Mouse (Mus musculus) heart, embryonic 13.5 days (tissue): ENCODE measurements around the gene Sparc. TPM values are rescaled to one million over a fixed set of nuclear protein-coding genes. Genes with fewer than 3 reads are reported as not detected.
A peak's percentile ranks its signal among the peaks of the same experiment; 100 is the strongest.

Experiments used
- ATAC-seq: fragments of 200-750 bp; cut with Nextera tagmentation; 2 replicates; pipeline ENCODE4 v1.8.0; 2017; ENCODE audit warnings: moderate TSS enrichment; ENCODE audit not compliant: insufficient number of reproducible peaks, low FRiP score, low TSS enrichment; ENCODE audit errors: extremely low read depth
- H3K27ac ChIP-seq: fragments of 300-500 bp; sonication (generic); replicated peaks from 2 replicates; pipeline ENCODE4 v1.5.1; 2015; ENCODE audit warnings: moderate library complexity, mild to moderate bottlenecking, inconsistent platforms
- H3K27me3 ChIP-seq: fragments of 300-500 bp; sonication (generic); replicated peaks from 2 replicates; pipeline ENCODE4 v1.6.1; 2015; ENCODE audit warnings: mild to moderate bottlenecking, inconsistent platforms
- H3K36me3 ChIP-seq: fragments of 300-500 bp; sonication (generic); 2 replicates; pipeline ENCODE4 v1.6.1; 2015; ENCODE audit warnings: mild to moderate bottlenecking, inconsistent platforms
- H3K4me1 ChIP-seq: fragments of 300-500 bp; sonication (generic); 2 replicates; pipeline ENCODE4 v1.6.1; 2015; ENCODE audit warnings: inconsistent platforms
- H3K4me2 ChIP-seq: fragments of 300-500 bp; sonication (generic); 2 replicates; pipeline ENCODE4 v1.6.1; 2015; ENCODE audit warnings: inconsistent platforms, mild to moderate bottlenecking, moderate library complexity
- H3K4me3 ChIP-seq: fragments of 300-500 bp; sonication (generic); 2 replicates; pipeline ENCODE4 v1.5.1; 2015; ENCODE audit warnings: moderate library complexity, mild to moderate bottlenecking, inconsistent platforms
- H3K9ac ChIP-seq: fragments of 300-500 bp; sonication (generic); 2 replicates; pipeline ENCODE4 v1.6.1; 2015; ENCODE audit warnings: inconsistent platforms, mild to moderate bottlenecking, moderate library complexity
- H3K9me3 ChIP-seq: fragments of 300-500 bp; sonication (generic); 2 replicates; pipeline ENCODE4 v1.6.1; 2016; ENCODE audit warnings: inconsistent platforms
- WGBS: fragments of 180-500 bp; shearing (Covaris S2); methylation state at CpG from one replicate; pipeline ENCODE4 v1.1.7; 2015; ENCODE audit warnings: mixed read lengths; 5-methylcytosine and 5-hydroxymethylcytosine counted together
- polyA plus RNA-seq: library from polyadenylated mRNA; unstranded; fragments of >200 nt; fragmentation: Nextera tagmentation; extraction: Ambion mirVana; gene quantifications from 2 replicates; pipeline ENCODE4 v1.2.1, GENCODE M21; 2015

Gene Sparc
- polyA plus RNA-seq, 1 experiment from 2014 or later: 1,654 TPM

DNA sequence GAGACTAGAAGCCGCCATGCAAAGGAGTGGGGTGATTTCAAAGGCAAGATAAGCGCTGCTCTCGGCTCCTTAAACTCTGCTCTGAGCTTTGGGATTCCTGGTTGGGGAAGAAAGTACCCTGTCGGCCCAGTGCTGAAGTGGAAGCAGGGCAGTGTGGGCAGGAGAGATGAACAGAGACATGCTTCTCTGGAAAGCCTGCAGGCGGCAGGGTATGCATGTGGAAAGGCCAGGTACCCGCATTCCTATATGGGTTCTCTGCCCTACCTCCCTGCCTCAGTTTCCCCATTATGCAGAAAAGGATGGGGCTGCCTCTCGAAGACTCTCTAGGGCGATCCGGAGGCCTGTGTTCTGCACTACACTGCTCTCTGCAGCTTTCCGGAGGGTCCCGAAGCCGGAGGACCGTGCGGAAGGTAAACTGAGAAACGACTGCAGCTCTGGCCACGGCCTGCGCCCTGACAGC is 37.6 kb upstream of the Sparc start:
- Histone ChIP-seq H3K4me1 (peaks cover 32% of the 10 kb centered on the region), H3K27ac (peak overlapping the region; percentile 86), H3K4me2 (peak overlapping the region; percentile 86), H3K9ac (peak overlapping the region; percentile 90), H3K4me3 (peak overlapping the region; percentile 90), H3K9me3 (no peaks in the 10 kb centered on the region), H3K27me3 (no peaks in the 10 kb centered on the region), H3K36me3 (peaks cover 8% of the 10 kb centered on the region)
- no peak for ATAC-seq
- under 1% methylated on average over 17 of the region's 17 CpGs for WGBS

DNA sequence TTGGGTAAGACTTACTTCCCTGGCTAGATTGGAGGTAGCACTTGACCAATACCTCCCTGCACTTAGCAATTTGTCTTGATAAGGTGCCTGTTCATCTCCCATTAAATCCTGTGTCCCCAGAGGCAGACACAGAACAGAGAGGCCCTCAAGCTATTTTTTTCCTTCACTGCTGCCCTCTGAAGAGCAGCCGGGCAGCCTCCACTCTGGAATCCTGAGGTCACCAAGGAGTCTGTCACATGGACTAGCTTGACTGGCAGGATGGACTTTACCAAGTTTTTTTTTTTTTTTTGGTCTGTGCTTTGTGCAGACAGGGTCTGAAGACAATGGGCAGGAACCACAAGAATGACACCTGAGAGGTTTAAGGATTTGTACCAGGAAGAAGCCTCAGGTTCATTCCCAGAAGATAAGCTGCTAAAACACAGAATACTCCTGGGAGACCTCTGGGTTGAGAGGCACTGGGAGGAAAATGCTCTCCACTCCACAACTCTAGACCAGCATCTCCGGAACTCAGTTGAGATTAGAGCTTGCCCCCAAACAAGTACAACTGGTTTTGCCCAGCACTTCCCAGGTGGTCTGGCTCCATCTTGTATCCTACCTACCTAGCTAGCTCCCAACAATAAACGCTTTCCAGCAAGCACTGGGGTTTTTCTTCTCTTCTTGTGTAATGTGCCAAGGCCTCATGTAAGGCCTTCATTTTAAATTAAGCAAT is 37.0 kb upstream of the Sparc start:
- H3K27me3 ChIP-seq: no peaks in the 10 kb centered on the region
- peaks cover 32% of the 10 kb centered on the region for H3K4me1 ChIP-seq
- H3K9me3 ChIP-seq: no peaks in the 10 kb centered on the region
- H3K27ac ChIP-seq: peak overlapping the region; percentile 86
- H3K4me3 ChIP-seq: peak overlapping the region; percentile 90
- peaks cover 8% of the 10 kb centered on the region for H3K36me3 ChIP-seq
- WGBS: 15% methylated on average over 3 of the region's 3 CpGs
- peak overlapping the region; percentile 86 for H3K4me2 ChIP-seq
- peak overlapping the region; percentile 90 for H3K9ac ChIP-seq
- no peak for ATAC-seq

DNA sequence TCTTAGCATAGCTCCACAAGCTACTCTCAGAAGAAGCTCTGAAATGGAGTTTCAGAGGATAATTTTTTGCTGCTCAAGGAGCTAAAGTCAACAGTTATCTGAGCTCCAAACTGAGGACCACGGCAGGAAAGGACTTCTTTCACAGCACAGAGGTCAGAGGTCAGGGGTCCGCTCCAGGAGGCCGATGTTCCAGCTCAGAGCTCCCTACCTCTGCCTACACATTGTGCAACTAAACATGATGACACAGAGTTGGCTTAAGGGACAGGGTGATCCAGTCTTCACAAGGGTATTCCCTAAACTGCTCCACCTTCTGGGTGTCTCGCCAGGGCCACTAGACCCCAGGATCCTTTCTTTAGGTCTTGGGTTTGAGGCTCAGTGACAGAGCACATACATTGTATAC is 35.5 kb upstream of the Sparc start:
- peaks cover 32% of the 10 kb centered on the region for H3K4me1 ChIP-seq
- no peak overlapping the region for H3K4me2 ChIP-seq
- H3K27me3 ChIP-seq: no peaks in the 10 kb centered on the region
- ATAC-seq: no peak
- WGBS: 55% methylated on average over 4 of the region's 4 CpGs
- no peak overlapping the region for H3K27ac ChIP-seq
- peaks cover 21% of the 10 kb centered on the region for H3K36me3 ChIP-seq
- H3K4me3 ChIP-seq: no peak overlapping the region
- H3K9ac ChIP-seq: no peak overlapping the region; the same call in 1 of the 2 replicates
- no peaks in the 10 kb centered on the region for H3K9me3 ChIP-seq

DNA sequence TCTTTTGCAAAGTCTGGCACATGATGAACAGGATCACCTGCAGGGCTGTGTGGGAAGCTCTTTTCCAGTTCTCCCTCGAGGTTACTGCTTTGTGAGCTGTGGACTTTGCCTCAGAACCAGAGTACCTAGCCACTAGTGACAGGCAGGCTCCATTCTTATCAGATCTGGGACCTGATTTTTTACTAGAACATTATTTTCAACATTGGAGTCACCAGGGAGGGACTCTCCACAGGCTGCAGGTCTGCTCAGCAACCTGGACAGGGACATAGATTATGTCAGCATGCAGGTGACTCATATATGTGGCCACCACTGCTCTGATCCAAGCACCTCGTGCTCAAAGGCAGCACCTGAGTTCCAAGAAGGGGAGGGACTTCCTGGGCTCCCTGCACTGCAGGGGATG is 32.2 kb upstream of the Sparc start:
- Histone ChIP-seq H3K4me1 (peaks cover 20% of the 10 kb centered on the region), H3K4me3 (no peak overlapping the region), H3K9me3 (no peaks in the 10 kb centered on the region), H3K27ac (no peak overlapping the region), H3K27me3 (no peaks in the 10 kb centered on the region), H3K4me2 (no peak overlapping the region), H3K36me3 (peaks cover 50% of the 10 kb centered on the region), H3K9ac (no peak overlapping the region)
- 68% methylated on average over 2 of the region's 2 CpGs for WGBS
- no peak for ATAC-seq

DNA sequence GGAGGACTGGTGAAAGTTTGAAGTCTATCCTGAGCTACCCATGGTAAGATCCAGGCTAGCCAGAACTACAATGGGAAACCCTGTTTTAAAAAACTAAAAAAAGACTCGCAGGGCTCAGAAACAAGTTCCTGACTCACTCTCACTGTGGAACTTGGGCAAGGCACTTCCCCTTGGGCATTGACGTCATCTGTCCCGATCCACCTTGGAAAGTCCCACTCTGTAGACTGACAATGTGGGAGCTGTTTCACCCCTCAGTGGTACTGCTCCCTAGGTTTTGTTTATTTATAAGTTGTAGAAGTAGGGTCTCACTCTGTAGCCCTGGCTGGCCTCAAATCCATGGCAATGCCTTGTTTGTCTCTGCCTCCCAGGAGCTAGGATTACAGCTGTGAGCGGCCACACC is 30.7 kb upstream of the Sparc start:
- ATAC-seq: no peak
- Histone ChIP-seq H3K36me3 (peaks cover 65% of the 10 kb centered on the region), H3K27me3 (no peaks in the 10 kb centered on the region), H3K27ac (no peak overlapping the region), H3K4me3 (no peak overlapping the region), H3K9me3 (no peaks in the 10 kb centered on the region), H3K4me1 (peaks cover 13% of the 10 kb centered on the region; the same call in 1 of the 2 replicates), H3K9ac (no peak overlapping the region), H3K4me2 (no peak overlapping the region)
- WGBS: 91% methylated on average over 4 of the region's 4 CpGs

DNA sequence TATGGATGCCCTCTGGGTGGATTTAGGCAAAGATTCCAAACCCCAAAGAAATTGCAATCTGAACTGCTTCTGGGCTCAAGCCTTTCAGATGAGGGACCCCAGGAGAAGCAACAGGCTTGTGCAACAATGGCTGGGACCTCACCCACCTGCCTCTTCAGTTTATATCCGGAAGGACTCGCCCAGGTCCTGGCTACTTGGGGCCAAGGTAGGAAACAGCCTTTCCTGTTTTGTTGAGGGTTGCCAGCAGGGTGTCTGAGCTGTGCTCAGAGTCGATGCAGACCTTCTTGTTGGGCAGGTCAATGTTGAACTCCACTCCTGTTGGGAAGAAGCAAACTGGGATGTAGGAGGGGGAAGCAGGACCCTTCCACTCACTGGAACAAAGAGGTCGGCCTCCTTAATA is 27.3 kb upstream of the Sparc start:
- Histone ChIP-seq H3K27me3 (no peaks in the 10 kb centered on the region), H3K9ac (no peak overlapping the region), H3K9me3 (no peaks in the 10 kb centered on the region), H3K4me2 (no peak overlapping the region), H3K4me1 (peaks cover 12% of the 10 kb centered on the region), H3K4me3 (no peak overlapping the region), H3K36me3 (peaks cover 72% of the 10 kb centered on the region), H3K27ac (no peak overlapping the region; the same call in 1 of the 2 replicates)
- WGBS: 65% methylated on average over 4 of the region's 4 CpGs
- no peak for ATAC-seq

DNA sequence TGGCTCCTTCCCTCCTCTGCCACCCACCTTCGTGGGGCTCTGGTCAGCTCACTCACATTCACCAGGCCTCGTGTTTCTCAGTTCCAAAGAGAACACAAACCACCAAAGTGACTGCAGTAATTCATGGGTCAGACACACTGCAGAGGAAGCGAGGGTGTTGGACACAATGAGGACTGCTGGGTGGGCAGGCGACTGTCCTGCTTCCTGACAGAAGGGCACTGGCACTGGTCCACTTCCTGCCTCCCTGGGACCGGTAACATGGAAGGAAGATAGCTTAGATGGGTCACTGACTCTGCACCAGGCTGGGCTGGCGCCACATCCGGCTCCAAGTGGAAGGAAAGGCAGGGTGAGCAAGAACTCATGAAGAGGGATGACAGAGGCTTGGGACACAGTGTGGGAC is 26.5 kb upstream of the Sparc start:
- Histone ChIP-seq H3K36me3 (peaks cover 68% of the 10 kb centered on the region), H3K4me2 (no peak overlapping the region), H3K9ac (peak overlapping the region; percentile 4; the same call in 1 of the 2 replicates), H3K4me1 (peaks cover 14% of the 10 kb centered on the region), H3K27me3 (no peaks in the 10 kb centered on the region), H3K9me3 (no peaks in the 10 kb centered on the region), H3K4me3 (no peak overlapping the region), H3K27ac (peak overlapping the region; percentile 64)
- no peak for ATAC-seq
- 58% methylated on average over 7 of the region's 7 CpGs for WGBS

DNA sequence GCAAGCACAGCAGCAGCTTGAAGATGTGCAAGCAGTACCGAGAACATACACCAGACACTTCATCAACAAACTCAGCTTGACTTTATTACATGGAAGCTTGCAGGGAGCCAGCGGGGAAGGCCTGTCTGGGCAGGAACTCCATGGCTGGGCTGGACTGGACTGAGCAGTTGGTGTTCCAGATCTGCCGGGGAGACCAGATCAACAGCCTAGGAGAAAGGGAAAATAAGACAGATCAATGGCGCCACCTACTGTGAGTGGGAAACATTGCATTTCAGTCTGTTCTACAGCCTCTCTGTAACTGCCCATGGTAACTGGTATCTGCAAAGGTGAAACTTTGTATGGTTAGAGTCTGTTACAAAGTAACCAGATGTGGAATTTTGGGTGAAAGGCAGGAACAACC is 23.6 kb upstream of the Sparc start:
- Histone ChIP-seq H3K9ac (no peak overlapping the region), H3K27me3 (no peaks in the 10 kb centered on the region), H3K36me3 (peaks cover 45% of the 10 kb centered on the region), H3K4me1 (peaks cover 22% of the 10 kb centered on the region), H3K9me3 (no peaks in the 10 kb centered on the region), H3K4me2 (no peak overlapping the region), H3K27ac (peak overlapping the region; percentile 54; the same call in 1 of the 2 replicates), H3K4me3 (no peak overlapping the region)
- WGBS: 21% methylated on average over 4 of the region's 4 CpGs
- peak; percentile 49; the same call in 1 of the 2 replicates for ATAC-seq

DNA sequence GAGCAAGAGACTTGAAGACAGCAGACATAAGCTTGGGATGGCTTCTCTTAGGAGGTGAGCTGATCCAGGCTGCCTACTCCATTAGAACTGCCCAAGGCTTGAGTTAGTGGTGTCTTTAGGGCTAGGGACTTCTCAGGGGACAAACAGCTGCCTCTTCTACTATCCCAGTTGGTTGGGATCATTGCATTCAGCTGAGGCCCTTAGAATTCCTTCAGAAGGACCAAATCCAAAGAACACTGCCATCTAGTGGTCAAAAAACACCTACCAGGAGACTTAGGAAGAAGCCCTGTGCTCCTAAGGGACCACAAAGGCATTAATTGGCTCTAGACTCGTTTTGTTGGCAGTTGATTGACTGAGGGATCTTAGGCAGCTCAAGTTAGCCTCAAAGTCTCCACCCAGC is 21.8 kb upstream of the Sparc start:
- H3K27ac ChIP-seq: no peak overlapping the region
- peaks cover 22% of the 10 kb centered on the region for H3K4me1 ChIP-seq
- no peak for ATAC-seq
- H3K27me3 ChIP-seq: no peaks in the 10 kb centered on the region
- H3K4me2 ChIP-seq: no peak overlapping the region
- no peak overlapping the region for H3K4me3 ChIP-seq
- H3K36me3 ChIP-seq: peaks cover 27% of the 10 kb centered on the region
- WGBS: 0% methylated on average over 1 of the region's 1 CpGs
- no peak overlapping the region for H3K9ac ChIP-seq
- H3K9me3 ChIP-seq: no peaks in the 10 kb centered on the region

DNA sequence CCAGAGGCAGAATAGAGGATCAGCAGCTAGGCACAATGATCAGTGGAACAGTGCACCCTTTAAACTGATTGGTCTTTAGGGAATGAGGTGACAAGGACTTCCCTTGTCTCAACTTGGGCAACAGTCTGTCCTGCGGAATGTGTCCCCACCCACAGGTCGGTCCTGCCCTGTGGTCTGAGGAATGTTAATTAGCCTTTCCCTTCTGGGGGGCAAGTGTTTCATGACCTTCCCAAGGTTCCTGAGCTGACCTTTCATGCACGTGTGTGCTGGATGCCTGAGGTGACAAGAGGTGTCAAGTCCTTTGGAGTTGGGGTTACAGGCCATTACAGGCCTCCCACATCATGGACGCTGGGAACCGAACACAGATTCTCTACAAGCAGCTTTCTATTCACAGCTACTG is 16.7 kb upstream of the Sparc start:
- H3K27ac ChIP-seq: no peak overlapping the region
- no peak for ATAC-seq
- WGBS: 47% methylated on average over 5 of the region's 5 CpGs
- no peak overlapping the region for H3K9ac ChIP-seq
- no peak overlapping the region for H3K4me2 ChIP-seq
- H3K9me3 ChIP-seq: no peaks in the 10 kb centered on the region
- H3K4me3 ChIP-seq: no peak overlapping the region
- no peaks in the 10 kb centered on the region for H3K27me3 ChIP-seq
- peaks cover 20% of the 10 kb centered on the region for H3K4me1 ChIP-seq
- H3K36me3 ChIP-seq: no peaks in the 10 kb centered on the region

DNA sequence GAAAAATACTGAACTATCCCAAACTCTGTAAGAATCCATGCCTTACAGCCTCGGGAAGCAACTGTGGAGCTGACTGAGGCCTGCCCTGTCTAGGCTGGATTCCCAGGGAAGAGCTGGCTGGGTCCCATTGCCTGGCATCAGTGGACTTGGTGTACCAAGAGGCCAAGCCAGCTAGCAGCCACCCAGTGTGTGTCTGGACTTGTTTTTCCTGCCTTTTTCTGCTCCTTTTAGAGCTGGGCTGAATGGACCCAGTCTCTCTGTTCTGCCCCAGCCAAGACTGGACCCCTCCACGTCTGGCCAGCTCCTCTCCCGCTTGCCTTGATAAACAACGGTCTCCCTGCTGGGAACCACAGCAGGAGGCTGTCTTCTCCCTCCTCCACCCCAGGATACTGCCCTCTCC is 15.0 kb upstream of the Sparc start:
- peaks cover 26% of the 10 kb centered on the region for H3K4me1 ChIP-seq
- H3K4me2 ChIP-seq: no peak overlapping the region
- 0 out of 2 replicates have a peak overlapping the region, but pooled peaks have one; percentile 12 for H3K27ac ChIP-seq
- 31% methylated on average over 4 of the region's 4 CpGs for WGBS
- no peak overlapping the region for H3K4me3 ChIP-seq
- H3K9me3 ChIP-seq: no peaks in the 10 kb centered on the region
- 0 out of 2 replicates have a peak overlapping the region, but pooled peaks have one; percentile 24 for H3K9ac ChIP-seq
- H3K36me3 ChIP-seq: no peaks in the 10 kb centered on the region
- no peak for ATAC-seq
- H3K27me3 ChIP-seq: no peaks in the 10 kb centered on the region

DNA sequence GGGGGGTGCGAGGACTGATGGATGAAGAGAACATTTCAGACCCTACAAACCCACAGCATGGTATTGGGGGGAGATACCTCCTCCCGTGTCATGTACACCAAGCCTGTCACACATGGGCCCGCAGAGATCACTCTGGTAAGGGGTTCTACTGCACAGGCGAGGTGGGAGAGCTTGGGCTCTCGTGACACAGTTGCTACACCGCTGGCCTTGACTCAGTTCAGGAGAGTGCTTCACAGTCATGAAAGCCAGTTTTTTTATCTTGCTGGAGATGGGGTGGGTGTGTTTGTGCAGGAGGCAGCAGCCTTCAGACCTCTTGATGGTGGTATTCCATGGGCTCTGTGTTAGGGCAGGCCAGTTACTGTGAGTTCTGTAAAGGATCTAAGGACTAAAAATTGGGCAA is 13.1 kb upstream of the Sparc start:
- 75% methylated on average over 6 of the region's 6 CpGs for WGBS
- ATAC-seq: no peak
- H3K27ac ChIP-seq: no peak overlapping the region
- no peaks in the 10 kb centered on the region for H3K27me3 ChIP-seq
- H3K9ac ChIP-seq: no peak overlapping the region
- H3K4me2 ChIP-seq: no peak overlapping the region
- H3K36me3 ChIP-seq: no peaks in the 10 kb centered on the region
- peaks cover 27% of the 10 kb centered on the region for H3K4me1 ChIP-seq
- H3K9me3 ChIP-seq: no peaks in the 10 kb centered on the region
- H3K4me3 ChIP-seq: no peak overlapping the region
